In genomic region chr16:93815856-93816736, GRCm38 (mm10) we compare ENCODE assay signal across 9 mouse cellular contexts. TPM values are rescaled to one million over a fixed set of nuclear protein-coding genes. Genes with fewer than 3 reads are reported as not detected.
DNase-seq lines count a peak whose midpoint lies in the region; ATAC-seq lines count a peak whose summit lies in the region.
"Had no signal": no experiment of that assay in that cellular context is flagged by ENCODE, and none has a peak within 500 bp of the region (broad histone marks: within the 10 kb centered on the region; RNA-seq: fewer than 3 reads in every experiment).

No protein-coding gene starts in this region.

- no peak overlapping the region for H3K9ac ChIP-seq in hindbrain, embryonic 13.5 days
- H3K9ac ChIP-seq in hindbrain, embryonic 11.5 days (ENCODE audit: low read depth, low read length): no peak overlapping the region
- no peak overlapping the region for H3K9ac ChIP-seq in forebrain, embryonic 12.5 days

- H3K27ac ChIP-seq in hindbrain, embryonic 13.5 days: peak overlapping the region; percentile 67
- H3K27ac ChIP-seq in hindbrain, embryonic 11.5 days (ENCODE audit: low read depth, low read length): no peak overlapping the region
- 0 out of 2 replicates have a peak overlapping the region, but pooled peaks have one; percentile 5 for H3K27ac ChIP-seq in forebrain, embryonic 12.5 days

- intact Hi-C loops in heart, postnatal 25 days (cut with DNase I): loop anchor here (2.0 kb wide), 1 partner anchor 15 kb away; no protein-coding TSS in a partner anchor

- 47% methylated on average over 20 of the region's 20 CpGs for WGBS in hindbrain, embryonic 13.5 days
- 60% methylated on average over 20 of the region's 20 CpGs for WGBS in hindbrain, embryonic 11.5 days
- WGBS in forebrain, embryonic 12.5 days: 59% methylated on average over 20 of the region's 20 CpGs

- H3K9me3 ChIP-seq in hindbrain, embryonic 13.5 days: peaks cover 6% of the 10 kb centered on the region; the same call in 1 of the 2 replicates
- H3K9me3 ChIP-seq in hindbrain, embryonic 11.5 days (ENCODE audit: control insufficient read depth, low read length): no peaks in the 10 kb centered on the region
- H3K9me3 ChIP-seq in forebrain, embryonic 12.5 days: peaks cover 6% of the 10 kb centered on the region

- no peak overlapping the region for H3K4me3 ChIP-seq in hindbrain, embryonic 13.5 days
- H3K4me3 ChIP-seq in hindbrain, embryonic 11.5 days (ENCODE audit: low read depth, low read length): no peak overlapping the region
- no peak overlapping the region for H3K4me3 ChIP-seq in forebrain, embryonic 12.5 days (replicated peaks)
- H3K4me3 ChIP-seq: myocyte had no signal

- ATAC-seq in hindbrain, embryonic 13.5 days (ENCODE audit: low FRiP score): no peak
- no peak for ATAC-seq in hindbrain, embryonic 11.5 days (ENCODE audit: low FRiP score)
- no peak for ATAC-seq in forebrain, embryonic 12.5 days (ENCODE audit: low FRiP score)
- peak; percentile 72 for ATAC-seq in megakaryocyte progenitor cell, adult 5-6 weeks (replicated peaks; ENCODE audit: poor library complexity)

- H3K27me3 ChIP-seq in hindbrain, embryonic 13.5 days: no peaks in the 10 kb centered on the region
- H3K27me3 ChIP-seq in hindbrain, embryonic 11.5 days (ENCODE audit: control insufficient read depth, insufficient read depth, low read length): no peaks in the 10 kb centered on the region
- H3K27me3 ChIP-seq in forebrain, embryonic 12.5 days: no peaks in the 10 kb centered on the region

- H3K4me1 ChIP-seq in hindbrain, embryonic 13.5 days (replicated peaks): peaks cover 9% of the 10 kb centered on the region; the same call in 1 of the 2 replicates
- H3K4me1 ChIP-seq in hindbrain, embryonic 11.5 days (replicated peaks; ENCODE audit: control insufficient read depth, insufficient read depth, low read length): 0 out of 2 replicates have a peak, but pooled peaks cover 2% of the 10 kb centered on the region
- H3K4me1 ChIP-seq in forebrain, embryonic 12.5 days: peaks cover 9% of the 10 kb centered on the region; the same call in 1 of the 2 replicates

- no peak for DNase-seq in hindbrain, embryonic 11.5 days (ENCODE audit: low spot score)
- peak; percentile 38 for DNase-seq in NIH3T3 (ENCODE audit: low read depth)
- DNase-seq in heart, postnatal 25 days (ENCODE audit: low spot score): peak; percentile 66
- peak; percentile 35 to 56 for DNase-seq in layer of hippocampus, postnatal 10 days (ENCODE audit: low spot score in 2 of 2)
- DNase-seq in testis, postnatal 14 days (ENCODE audit: low spot score): peak; percentile 20

- H3K4me2 ChIP-seq in hindbrain, embryonic 13.5 days: peak overlapping the region; percentile 15; the same call in 1 of the 2 replicates
- H3K4me2 ChIP-seq in hindbrain, embryonic 11.5 days (replicated peaks; ENCODE audit: low read depth, low read length): no peak overlapping the region
- no peak overlapping the region for H3K4me2 ChIP-seq in forebrain, embryonic 12.5 days

- peaks cover 19% of the 10 kb centered on the region for H3K36me3 ChIP-seq in hindbrain, embryonic 13.5 days
- peaks cover 3% of the 10 kb centered on the region; the same call in 1 of the 2 replicates for H3K36me3 ChIP-seq in hindbrain, embryonic 11.5 days (ENCODE audit: control insufficient read depth, insufficient read depth, low read length)
- peaks cover 12% of the 10 kb centered on the region for H3K36me3 ChIP-seq in forebrain, embryonic 12.5 days (replicated peaks)

RNA-seq across cellular contexts. Expression of gene Morc3, which starts 15.8 kb away (rescaled TPM):
- polyA plus RNA-seq in hindbrain, embryonic 13.5 days (2015; fragmentation: Nextera tagmentation; extraction: Ambion mirVana): 34.2 and 42.4 TPM in 2 replicates
- 30.6 and 37.9 TPM in 2 replicates for polyA plus RNA-seq in hindbrain, embryonic 11.5 days (2014; fragmentation: Nextera tagmentation; extraction: Ambion mirVana)
- 33.6 and 34.6 TPM in 2 replicates for polyA plus RNA-seq in forebrain, embryonic 12.5 days (2016; fragmentation: Nextera tagmentation; extraction: Ambion mirVana)
- total RNA-seq in heart, postnatal 25 days (2021): 10 to 100 TPM; 16.9 to 21.0 TPM
- total RNA-seq in layer of hippocampus, postnatal 10 days (2021): 10 to 100 TPM; 28.1 to 34.9 TPM
- total RNA-seq in megakaryocyte progenitor cell, adult 5-6 weeks (2015): 115 and 119 TPM in 2 replicates
- total RNA-seq in megakaryocyte progenitor cell, adult 5-6 weeks (2017): 132 and 185 TPM in 2 replicates
